In genomic region chr9:57504891-57505290, GRCm38 (mm10) we compare ENCODE assay signal across 10 mouse cellular contexts. TPM values are rescaled to one million over a fixed set of nuclear protein-coding genes. Genes with fewer than 3 reads are reported as not detected.
DNase-seq lines count a peak whose midpoint lies in the region; ATAC-seq lines count a peak whose summit lies in the region.
"Had no signal": no experiment of that assay in that cellular context is flagged by ENCODE, and none has a peak within 500 bp of the region (broad histone marks: within the 10 kb centered on the region; RNA-seq: fewer than 3 reads in every experiment).

No protein-coding gene starts in this region.

- peak overlapping the region; percentile 51; the same call in 1 of the 2 replicates for H3K4me3 ChIP-seq in kidney, embryonic 14.5 days (ENCODE audit: low read length)
- H3K4me3 ChIP-seq in forebrain, embryonic 10.5 days, result peak overlapping the region; percentile 57; the same call in 1 of the 2 replicates
- H3K4me3 ChIP-seq in limb, embryonic 10.5 days, result peak overlapping the region; percentile 57; the same call in 1 of the 2 replicates

- peak overlapping the region; percentile 94 for H3K4me2 ChIP-seq in kidney, embryonic 14.5 days (replicated peaks; ENCODE audit: low read depth, low read length)

- H3K9ac ChIP-seq in kidney, embryonic 14.5 days (ENCODE audit: low read depth, low read length), result 0 out of 2 replicates have a peak overlapping the region, but pooled peaks have one; percentile 4

- H3K27me3 ChIP-seq in kidney, embryonic 14.5 days (ENCODE audit: control insufficient read depth, insufficient read depth, low read length), result peaks cover 50% of the 10 kb centered on the region
- H3K27me3 ChIP-seq in forebrain, embryonic 10.5 days (ENCODE audit: poor library complexity, severe bottlenecking), result peaks cover 77% of the 10 kb centered on the region
- peaks cover 75% of the 10 kb centered on the region for H3K27me3 ChIP-seq in limb, embryonic 10.5 days (ENCODE audit: low read depth, poor library complexity, severe bottlenecking)
- H3K27me3 ChIP-seq: CH12.LX had no signal

- no peak overlapping the region for H3K27ac ChIP-seq in kidney, embryonic 14.5 days (ENCODE audit: low read depth, low read length)
- H3K27ac ChIP-seq in forebrain, embryonic 10.5 days, result no peak overlapping the region
- no peak overlapping the region for H3K27ac ChIP-seq in limb, embryonic 10.5 days
- H3K27ac ChIP-seq: macrophage had no signal

- H3K4me1 ChIP-seq in kidney, embryonic 14.5 days (ENCODE audit: control insufficient read depth, insufficient read depth, low read length), result peaks cover 44% of the 10 kb centered on the region
- peaks cover 57% of the 10 kb centered on the region for H3K4me1 ChIP-seq in forebrain, embryonic 10.5 days
- peaks cover 38% of the 10 kb centered on the region for H3K4me1 ChIP-seq in limb, embryonic 10.5 days

- no peaks in the 10 kb centered on the region for H3K36me3 ChIP-seq in kidney, embryonic 14.5 days (ENCODE audit: control insufficient read depth, insufficient read depth, low read length)
- no peaks in the 10 kb centered on the region for H3K36me3 ChIP-seq in forebrain, embryonic 10.5 days (replicated peaks)
- H3K36me3 ChIP-seq in limb, embryonic 10.5 days, result no peaks in the 10 kb centered on the region

- no peaks in the 10 kb centered on the region for H3K9me3 ChIP-seq in kidney, embryonic 14.5 days (ENCODE audit: control insufficient read depth, low read length)
- no peaks in the 10 kb centered on the region for H3K9me3 ChIP-seq in forebrain, embryonic 10.5 days
- no peaks in the 10 kb centered on the region for H3K9me3 ChIP-seq in limb, embryonic 10.5 days (replicated peaks)

- DNase-seq in kidney, postnatal 25 days, result no peak
- DNase-seq in forebrain, embryonic 10.5 days (ENCODE audit: extremely low spot score, low spot score), result no peak
- peak; percentile 37 for DNase-seq in limb, embryonic 10.5 days (ENCODE audit: low spot score)
- DNase-seq in neural tube, embryonic 10.5 days (ENCODE audit: extremely low spot score, low spot score), result peak; percentile 22
- DNase-seq in urinary bladder, postnatal 36 days (ENCODE audit: low spot score in 2 of 2), result no peak
- no peak for DNase-seq in gastrocnemius, postnatal 10 days

- WGBS in kidney, embryonic 14.5 days, result 45% methylated on average over 10 of the region's 10 CpGs
- WGBS in forebrain, embryonic 10.5 days, result 52% methylated on average over 10 of the region's 10 CpGs
- WGBS in limb, embryonic 10.5 days, result 58% methylated on average over 10 of the region's 10 CpGs

- ATAC-seq in kidney, embryonic 14.5 days (ENCODE audit: low FRiP score, low TSS enrichment), result no peak
- no peak for ATAC-seq in activated CD4-positive, CD25-positive, alpha-beta regulatory T cell, adult 4 months

RNA-seq across cellular contexts. Expression of gene Rpp25, which starts 1.1 kb away (rescaled TPM):
- 5.3 and 6.2 TPM in 2 replicates for polyA plus RNA-seq in kidney, embryonic 14.5 days (2014; fragmentation: Nextera tagmentation; extraction: Ambion mirVana)
- 1.2 and 1.4 TPM in 2 replicates for polyA plus RNA-seq in forebrain, embryonic 10.5 days (2016; fragmentation: Nextera tagmentation; extraction: Ambion mirVana)
- 0.55 and 1.2 TPM in 2 replicates for polyA plus RNA-seq in limb, embryonic 10.5 days (2016; fragmentation: Nextera tagmentation; extraction: Ambion mirVana)
- not detected for total RNA-seq in gastrocnemius, postnatal 10 days (2021)
- not detected for polyA plus RNA-seq in activated CD4-positive, CD25-positive, alpha-beta regulatory T cell, adult 4 months (2017; shearing (Covaris generic))

RNA-seq across cellular contexts. Expression of gene Cox5a, which starts 16.2 kb away (rescaled TPM):
- polyA plus RNA-seq in kidney, embryonic 14.5 days (2014; fragmentation: Nextera tagmentation; extraction: Ambion mirVana), result 675 and 707 TPM in 2 replicates
- polyA plus RNA-seq in forebrain, embryonic 10.5 days (2016; fragmentation: Nextera tagmentation; extraction: Ambion mirVana), result 686 and 693 TPM in 2 replicates
- polyA plus RNA-seq in limb, embryonic 10.5 days (2016; fragmentation: Nextera tagmentation; extraction: Ambion mirVana), result 635 and 703 TPM in 2 replicates
- total RNA-seq in gastrocnemius, postnatal 10 days (2021), result 1,000 to 10,000 TPM in 1 of 2 experiments, 100 to 1,000 TPM in 1; 862 to 1,077 TPM
- polyA plus RNA-seq in activated CD4-positive, CD25-positive, alpha-beta regulatory T cell, adult 4 months (2017; shearing (Covaris generic)), result 100 to 1,000 TPM; 315 to 368 TPM

RNA-seq across cellular contexts. Expression of gene Fam219b, which starts 32.4 kb away (rescaled TPM):
- polyA plus RNA-seq in kidney, embryonic 14.5 days (2014; fragmentation: Nextera tagmentation; extraction: Ambion mirVana), result 13.3 and 19.7 TPM in 2 replicates
- polyA plus RNA-seq in forebrain, embryonic 10.5 days (2016; fragmentation: Nextera tagmentation; extraction: Ambion mirVana), result 17.7 and 18.7 TPM in 2 replicates
- 17.7 and 18.3 TPM in 2 replicates for polyA plus RNA-seq in limb, embryonic 10.5 days (2016; fragmentation: Nextera tagmentation; extraction: Ambion mirVana)
- 1 to 10 TPM; 9.1 to 9.2 TPM for total RNA-seq in gastrocnemius, postnatal 10 days (2021)
- 10 to 100 TPM; 21.7 to 33.7 TPM for polyA plus RNA-seq in activated CD4-positive, CD25-positive, alpha-beta regulatory T cell, adult 4 months (2017; shearing (Covaris generic))

RNA-seq across cellular contexts. Expression of gene Scamp5, which starts 37.0 kb away (rescaled TPM):
- polyA plus RNA-seq in kidney, embryonic 14.5 days (2014; fragmentation: Nextera tagmentation; extraction: Ambion mirVana), result 7.3 and 9.0 TPM in 2 replicates
- 12.9 and 15.5 TPM in 2 replicates for polyA plus RNA-seq in forebrain, embryonic 10.5 days (2016; fragmentation: Nextera tagmentation; extraction: Ambion mirVana)
- polyA plus RNA-seq in limb, embryonic 10.5 days (2016; fragmentation: Nextera tagmentation; extraction: Ambion mirVana), result 4.3 and 4.5 TPM in 2 replicates
- 1 to 10 TPM; 6.8 to 8.3 TPM for total RNA-seq in gastrocnemius, postnatal 10 days (2021)
- polyA plus RNA-seq in activated CD4-positive, CD25-positive, alpha-beta regulatory T cell, adult 4 months (2017; shearing (Covaris generic)), result under 1 TPM in 1 of 2 experiments, not detected in 1; 0.50 TPM

RNA-seq across cellular contexts. Expression of gene Mpi, which starts 47.7 kb away (rescaled TPM):
- 36.5 and 37.7 TPM in 2 replicates for polyA plus RNA-seq in kidney, embryonic 14.5 days (2014; fragmentation: Nextera tagmentation; extraction: Ambion mirVana)
- 63.2 and 66.9 TPM in 2 replicates for polyA plus RNA-seq in forebrain, embryonic 10.5 days (2016; fragmentation: Nextera tagmentation; extraction: Ambion mirVana)
- 60.0 and 61.3 TPM in 2 replicates for polyA plus RNA-seq in limb, embryonic 10.5 days (2016; fragmentation: Nextera tagmentation; extraction: Ambion mirVana)
- total RNA-seq in gastrocnemius, postnatal 10 days (2021), result 10 to 100 TPM; 87.2 to 96.9 TPM
- polyA plus RNA-seq in activated CD4-positive, CD25-positive, alpha-beta regulatory T cell, adult 4 months (2017; shearing (Covaris generic)), result 10 to 100 TPM in 1 of 2 experiments, 1 to 10 TPM in 1; 7.8 to 14.8 TPM

Comparison
In these comparisons a context has a peak if more than half of its experiments do, and no peak if none do; other contexts are left out.
1. DNase-seq: peak in limb, embryonic 10.5 days (single experiment) and neural tube, embryonic 10.5 days (single experiment); none in kidney, postnatal 25 days (0 of 2), forebrain, embryonic 10.5 days (single experiment), urinary bladder, postnatal 36 days (0 of 2) and gastrocnemius, postnatal 10 days (single experiment).
2. Peak in every context shown above with its lines, with median percentiles within 50 percentile points of each other: H3K4me3 ChIP-seq.